Mouse (Mus musculus): Measurements from ENCODE around the gene Pde4d.

Pde4d gene

GRCm38 (mm10) chr13:108836314-108836713 lies 386.6 kb downstream of the Pde4d start:
- DNase-seq: no peak

GRCm38 (mm10) chr13:108839142-108839541 lies 389.4 kb downstream of the Pde4d start:
- no peak for DNase-seq

GRCm38 (mm10) chr13:108854090-108854489 lies 404.3 kb downstream of the Pde4d start:
- DNase-seq: no peak

GRCm38 (mm10) chr13:108856776-108857435 lies 407.2 kb downstream of the Pde4d start:
- peak; percentile 63 for DNase-seq

GRCm38 (mm10) chr13:108859336-108859735 lies 409.6 kb downstream of the Pde4d start:
- DNase-seq: no peak

- DNase-seq: no peak
Observed at GRCm38 (mm10) chr13:108860737-108861136, 411.0 kb downstream of the Pde4d start.

- no peak for DNase-seq
Observed at GRCm38 (mm10) chr13:108861707-108862106, 412.0 kb downstream of the Pde4d start.

- no peak for DNase-seq
Observed at GRCm38 (mm10) chr13:108862173-108862572, 412.4 kb downstream of the Pde4d start.

- no peak for DNase-seq
Observed at GRCm38 (mm10) chr13:108900160-108900559, 450.4 kb downstream of the Pde4d start.

GRCm38 (mm10) chr13:108905121-108905520 lies 455.4 kb downstream of the Pde4d start:
- peak; percentile 14 for DNase-seq

- DNase-seq: no peak
Observed at GRCm38 (mm10) chr13:108909193-108909592, 459.4 kb downstream of the Pde4d start.

- peak; percentile 65 for DNase-seq
Observed at GRCm38 (mm10) chr13:108914626-108915025, 464.9 kb downstream of the Pde4d start.

- peak; percentile 46 for DNase-seq
Observed at GRCm38 (mm10) chr13:108921146-108921545, 471.4 kb downstream of the Pde4d start.

GRCm38 (mm10) chr13:108934854-108935253 lies 485.1 kb downstream of the Pde4d start:
- no peak for DNase-seq

- no peak for DNase-seq
Observed at GRCm38 (mm10) chr13:108937272-108937671, 487.5 kb downstream of the Pde4d start.

GRCm38 (mm10) chr13:108952911-108953310 lies 503.2 kb downstream of the Pde4d start:
- peak; percentile 18 for DNase-seq

GRCm38 (mm10) chr13:108956059-108956458 lies 506.3 kb downstream of the Pde4d start:
- DNase-seq: no peak

GRCm38 (mm10) chr13:108964056-108964455 lies 514.3 kb downstream of the Pde4d start:
- no peak for DNase-seq

GRCm38 (mm10) chr13:108981144-108981543 lies 531.4 kb downstream of the Pde4d start:
- DNase-seq: no peak

- no peak for DNase-seq
Observed at GRCm38 (mm10) chr13:108998739-108999138, 549.0 kb downstream of the Pde4d start.

- no peak for DNase-seq
Observed at GRCm38 (mm10) chr13:109024703-109025102, 575.0 kb downstream of the Pde4d start.

- peak; percentile 59 for DNase-seq
Observed at GRCm38 (mm10) chr13:109047126-109047525, 597.4 kb downstream of the Pde4d start.

- DNase-seq: no peak
Observed at GRCm38 (mm10) chr13:109052805-109053204, 603.1 kb downstream of the Pde4d start.

GRCm38 (mm10) chr13:109053242-109054018 lies 603.7 kb downstream of the Pde4d start:
- peak; percentile 14 for DNase-seq
